Mouse (Mus musculus) small intestine, adult 2 months (tissue): ENCODE results near the gene Selenbp1. TPM values are rescaled to one million over a fixed set of nuclear protein-coding genes. Genes with fewer than 3 reads are reported as not detected.

Source experiments
- H3K27ac ChIP-seq: fragments of 200-500 bp; 2 replicates; pipeline ENCODE4 v1.5.1; 2012; ENCODE audit warnings: low read depth, low read length, control low read depth, inconsistent platforms; ENCODE audit not compliant: insufficient read depth
- H3K27me3 ChIP-seq: fragments of 200-500 bp; 2 replicates; pipeline ENCODE4 v1.6.1; 2012; ENCODE audit warnings: mild to moderate bottlenecking, moderate library complexity, low read length, inconsistent platforms; ENCODE audit not compliant: control insufficient read depth, insufficient read depth
- H3K36me3 ChIP-seq: fragments of 200-500 bp; 2 replicates; pipeline ENCODE4 v1.6.1; 2012; ENCODE audit warnings: mild to moderate bottlenecking, low read length, control low read depth, inconsistent platforms; ENCODE audit not compliant: control insufficient read depth, insufficient read depth
- H3K4me1 ChIP-seq: fragments of 200-500 bp; 2 replicates; pipeline ENCODE4 v1.6.1; 2012; ENCODE audit warnings: low read length, inconsistent platforms, mixed read lengths; ENCODE audit not compliant: control insufficient read depth, insufficient read depth, insufficient read length
- H3K4me3 ChIP-seq: fragments of 200-500 bp; 2 replicates; pipeline ENCODE4 v1.5.1; 2012; ENCODE audit warnings: low read depth, mild to moderate bottlenecking, control low read depth, inconsistent platforms, low read length, moderate library complexity
- CTCF ChIP-seq: fragments of 200-500 bp; IDR thresholded peaks from 2 replicates; pipeline ENCODE4 v1.5.1; 2012; ENCODE audit warnings: low read depth, mild to moderate bottlenecking, control low read depth, inconsistent platforms, low read length, moderate library complexity, mixed read lengths; ENCODE audit not compliant: insufficient replicate concordance, insufficient read length; ENCODE audit errors: extremely low read depth
- POLR2A ChIP-seq: fragments of 200-500 bp; IDR thresholded peaks from 2 replicates; pipeline ENCODE4 v1.6.1; 2012; ENCODE audit warnings: low read depth, mild to moderate bottlenecking, control low read depth, inconsistent platforms, low read length, moderate library complexity
- WGBS: fragments of 180-500 bp; shearing (Covaris S2); methylation state at CpG from one replicate; pipeline ENCODE4 v1.1.7; 2018; 5-methylcytosine and 5-hydroxymethylcytosine counted together
- polyA plus RNA-seq: library from polyadenylated mRNA; depleted of rRNA; stranded (reverse); fragments of >200 nt; gene quantifications from 2 replicates; pipeline ENCODE4 v1.2.3, GENCODE M21; 2012

The Selenbp1 gene
- polyA plus RNA-seq, 1 experiment: 50.4 TPM

GRCm38 (mm10) chr3:94911050-94911693, 21.7 kb upstream of the Selenbp1 start:
- TF ChIP-seq CTCF (no peak), POLR2A (no peak)
- Histone ChIP-seq H3K27ac (no peak overlapping the region), H3K4me3 (no peak overlapping the region), H3K27me3 (no peaks in the 10 kb centered on the region), H3K4me1 (peaks cover 4% of the 10 kb centered on the region; the same call in 1 of the 2 replicates), H3K36me3 (no peaks in the 10 kb centered on the region)
- WGBS: 64% methylated on average over 2 of the region's 2 CpGs

GRCm38 (mm10) chr3:94913801-94914200, 19.1 kb upstream of the Selenbp1 start:
- peaks cover 7% of the 10 kb centered on the region; the same call in 1 of the 2 replicates for H3K4me1 ChIP-seq
- 21% methylated on average over 5 of the region's 5 CpGs for WGBS

GRCm38 (mm10) chr3:94915903-94916741, 16.7 kb upstream of the Selenbp1 start:
- 57% methylated on average over 7 of the region's 7 CpGs for WGBS
- no peak overlapping the region for H3K27ac ChIP-seq
- no peaks in the 10 kb centered on the region for H3K36me3 ChIP-seq
- H3K4me1 ChIP-seq: peaks cover 9% of the 10 kb centered on the region; the same call in 1 of the 2 replicates
- no peaks in the 10 kb centered on the region for H3K27me3 ChIP-seq
- H3K4me3 ChIP-seq: no peak overlapping the region
- no peak for TF ChIP-seq CTCF
- TF ChIP-seq POLR2A: no peak

More at GRCm38 (mm10) chr3:94913801-94914200, 19.1 kb upstream of the Selenbp1 start:
- peak overlapping the region; percentile 46 for H3K27ac ChIP-seq
- no peaks in the 10 kb centered on the region for H3K27me3 ChIP-seq
- H3K4me3 ChIP-seq: no peak overlapping the region
- no peaks in the 10 kb centered on the region for H3K36me3 ChIP-seq
- no peak for TF ChIP-seq POLR2A
- TF ChIP-seq CTCF: no peak

- TF ChIP-seq CTCF: no peak
- no peak for TF ChIP-seq POLR2A
- Histone ChIP-seq H3K36me3 (no peaks in the 10 kb centered on the region), H3K4me3 (no peak overlapping the region), H3K27ac (no peak overlapping the region), H3K27me3 (no peaks in the 10 kb centered on the region), H3K4me1 (peaks cover 9% of the 10 kb centered on the region; the same call in 1 of the 2 replicates)
- 76% methylated on average over 14 of the region's 14 CpGs for WGBS
Measured at GRCm38 (mm10) chr3:94917816-94918361, 15.0 kb upstream of the Selenbp1 start.

GRCm38 (mm10) chr3:94918845-94919244, 14.0 kb upstream of the Selenbp1 start:
- H3K27ac ChIP-seq: no peak overlapping the region
- TF ChIP-seq CTCF: no peak
- TF ChIP-seq POLR2A: no peak
- peaks cover 9% of the 10 kb centered on the region; the same call in 1 of the 2 replicates for H3K4me1 ChIP-seq
- 49% methylated on average over 4 of the region's 4 CpGs for WGBS
- no peaks in the 10 kb centered on the region for H3K27me3 ChIP-seq
- H3K4me3 ChIP-seq: no peak overlapping the region
- no peaks in the 10 kb centered on the region for H3K36me3 ChIP-seq

GRCm38 (mm10) chr3:94921104-94921503, 11.8 kb upstream of the Selenbp1 start:
- Histone ChIP-seq H3K27ac (no peak overlapping the region), H3K4me1 (peaks cover 6% of the 10 kb centered on the region; the same call in 1 of the 2 replicates), H3K27me3 (no peaks in the 10 kb centered on the region), H3K4me3 (no peak overlapping the region), H3K36me3 (no peaks in the 10 kb centered on the region)
- TF ChIP-seq CTCF (no peak), POLR2A (no peak)
- WGBS: 66% methylated on average over 3 of the region's 3 CpGs

- WGBS: 35% methylated on average over 3 of the region's 3 CpGs
- Histone ChIP-seq H3K4me3 (no peak overlapping the region), H3K4me1 (peaks cover 6% of the 10 kb centered on the region; the same call in 1 of the 2 replicates), H3K36me3 (no peaks in the 10 kb centered on the region), H3K27ac (no peak overlapping the region), H3K27me3 (no peaks in the 10 kb centered on the region)
- no peak for TF ChIP-seq CTCF
Measured at GRCm38 (mm10) chr3:94922333-94922732, 10.5 kb upstream of the Selenbp1 start.
